Mouse (Mus musculus) liver, adult (tissue): ENCODE results near the gene Gpc6.

Experiments
- GATA4 ChIP-seq: IDR thresholded peaks from 2 replicates; pipeline ENCODE4 v1.6.1; 2014; ENCODE audit warnings: mild to moderate bottlenecking, low read length; ENCODE audit not compliant: insufficient replicate concordance

Gene Gpc6

GRCm38 (mm10) chr14:117912624-117913270, 987.6 kb downstream of the Gpc6 start:
- no peak for TF ChIP-seq GATA4

- TF ChIP-seq GATA4 = no peak
These were observed 991.5 kb downstream of the Gpc6 start for GRCm38 (mm10) chr14:117916577-117916976.

GRCm38 (mm10) chr14:117918724-117919123, 993.6 kb downstream of the Gpc6 start:
- no peak for TF ChIP-seq GATA4

- no peak for TF ChIP-seq GATA4
These were observed 994.5 kb downstream of the Gpc6 start for GRCm38 (mm10) chr14:117919612-117920011.

GRCm38 (mm10) chr14:117921393-117922014, 996.4 kb downstream of the Gpc6 start:
- no peak for TF ChIP-seq GATA4

- no peak for TF ChIP-seq GATA4
These were observed 998.6 kb downstream of the Gpc6 start for GRCm38 (mm10) chr14:117923667-117924066.

GRCm38 (mm10) chr14:117930105-117930847, 1005.2 kb downstream of the Gpc6 start:
- TF ChIP-seq GATA4 = no peak

GRCm38 (mm10) chr14:117930848-117931816, 1006.0 kb downstream of the Gpc6 start:
- no peak for TF ChIP-seq GATA4

GRCm38 (mm10) chr14:117932163-117932851, 1007.2 kb downstream of the Gpc6 start:
- no peak for TF ChIP-seq GATA4

GRCm38 (mm10) chr14:117938554-117938953, 1013.4 kb downstream of the Gpc6 start:
- TF ChIP-seq GATA4 = no peak

GRCm38 (mm10) chr14:117939471-117939870, 1014.4 kb downstream of the Gpc6 start:
- no peak for TF ChIP-seq GATA4

GRCm38 (mm10) chr14:117945920-117946503, 1020.9 kb downstream of the Gpc6 start:
- no peak for TF ChIP-seq GATA4

- TF ChIP-seq GATA4 = no peak
These were observed 1026.2 kb downstream of the Gpc6 start for GRCm38 (mm10) chr14:117951265-117951664.

GRCm38 (mm10) chr14:117951686-117952085, 1026.6 kb downstream of the Gpc6 start:
- no peak for TF ChIP-seq GATA4

GRCm38 (mm10) chr14:117956051-117956450, 1030.9 kb downstream of the Gpc6 start:
- no peak for TF ChIP-seq GATA4

GRCm38 (mm10) chr14:117958389-117958788, 1033.3 kb downstream of the Gpc6 start:
- TF ChIP-seq GATA4 = no peak
